Comparison of ENCODE assay signal across 40 mouse cellular contexts in the genomic region with DNA sequence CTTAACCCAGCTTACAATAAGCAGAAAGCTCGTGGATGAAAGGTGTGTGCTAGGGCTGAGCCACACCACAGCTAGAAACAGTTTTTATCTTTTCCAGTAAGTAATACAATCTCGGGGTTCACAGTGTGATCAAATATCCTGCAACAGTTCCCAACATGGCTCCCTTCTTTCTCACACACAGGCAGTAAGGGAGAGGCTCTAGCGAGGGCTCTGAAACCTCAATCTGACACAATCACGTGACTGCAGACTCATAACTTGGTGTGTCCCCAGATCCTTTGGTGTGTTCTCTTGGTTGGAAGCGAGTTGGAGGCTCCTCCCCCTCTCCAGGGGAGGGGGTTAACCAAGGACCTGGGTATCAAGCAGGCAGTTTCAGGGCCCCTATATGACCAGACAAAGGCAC. TPM values are rescaled to one million over a fixed set of nuclear protein-coding genes. Genes with fewer than 3 reads are reported as not detected.
"Had no signal": no experiment of that assay in that cellular context is flagged by ENCODE, and none has a peak within 500 bp of the region (broad histone marks: within the 10 kb centered on the region; RNA-seq: fewer than 3 reads in every experiment).

No protein-coding gene starts in this region.

- H3K4me3 ChIP-seq: limb, embryonic 10.5 days; limb, embryonic 12.5 days; limb, embryonic 13.5 days; limb, embryonic 15.5 days; liver, embryonic 12.5 days; liver, embryonic 13.5 days; liver, embryonic 15.5 days; lung, embryonic 15.5 days; megakaryocyte, embryonic 14.5 days; midbrain, embryonic 10.5 days; midbrain, embryonic 12.5 days; midbrain, embryonic 13.5 days; midbrain, embryonic 15.5 days; myocyte; neural tube, embryonic 12.5 days; neural tube, embryonic 13.5 days had no signal

- ATAC-seq: liver, embryonic 12.5 days; liver, postnatal 0 days; lung, postnatal 0 days; midbrain, embryonic 13.5 days; midbrain, embryonic 15.5 days; midbrain, embryonic 16.5 days had no signal

- H3K9me3 ChIP-seq: limb, embryonic 10.5 days; limb, embryonic 12.5 days; limb, embryonic 13.5 days; limb, embryonic 15.5 days; liver, embryonic 12.5 days; liver, embryonic 13.5 days; liver, embryonic 15.5 days; lung, embryonic 15.5 days; megakaryocyte, embryonic 14.5 days; midbrain, embryonic 10.5 days; midbrain, embryonic 12.5 days; midbrain, embryonic 13.5 days; midbrain, embryonic 15.5 days; neural tube, embryonic 12.5 days; neural tube, embryonic 13.5 days had no signal

- H3K4me2 ChIP-seq: limb, embryonic 12.5 days; limb, embryonic 13.5 days; limb, embryonic 15.5 days; liver, embryonic 11.5 days; liver, embryonic 12.5 days; liver, embryonic 13.5 days; liver, embryonic 15.5 days; lung, embryonic 14.5 days; lung, embryonic 15.5 days; midbrain, embryonic 12.5 days; midbrain, embryonic 13.5 days; midbrain, embryonic 15.5 days; neural tube, embryonic 12.5 days; neural tube, embryonic 13.5 days had no signal

- H3K27me3 ChIP-seq: liver, embryonic 12.5 days; liver, embryonic 13.5 days; liver, embryonic 15.5 days; lung, embryonic 15.5 days; midbrain, embryonic 13.5 days; midbrain, embryonic 15.5 days; neural tube, embryonic 12.5 days; neural tube, embryonic 13.5 days had no signal

- H3K9ac ChIP-seq: limb, embryonic 12.5 days; limb, embryonic 13.5 days; limb, embryonic 15.5 days; liver, embryonic 12.5 days; liver, embryonic 13.5 days; liver, embryonic 14.5 days; liver, embryonic 15.5 days; liver, postnatal 0 days; lung, embryonic 14.5 days; lung, embryonic 15.5 days; midbrain, embryonic 12.5 days; midbrain, embryonic 13.5 days; midbrain, embryonic 15.5 days; neural tube, embryonic 12.5 days; neural tube, embryonic 13.5 days had no signal

- H3K27ac ChIP-seq: limb, embryonic 10.5 days; limb, embryonic 12.5 days; limb, embryonic 13.5 days; limb, embryonic 15.5 days; liver, embryonic 12.5 days; liver, embryonic 13.5 days; liver, embryonic 14.5 days; liver, embryonic 15.5 days; lung, embryonic 15.5 days; macrophage; midbrain, embryonic 10.5 days; midbrain, embryonic 12.5 days; midbrain, embryonic 13.5 days; midbrain, embryonic 15.5 days; neural tube, embryonic 12.5 days; neural tube, embryonic 13.5 days had no signal

- DNase-seq: left cerebral cortex, postnatal 4 days; liver; liver, embryonic 13.5 days; liver, postnatal 0 days; lung, adult 18-20 months; lung, adult 2 months; lung, embryonic 14.5 days; lung, postnatal 14 days; lung, postnatal 36 days; lung, postnatal 4 days had no signal

- H3K36me3 ChIP-seq: limb, embryonic 10.5 days; limb, embryonic 12.5 days; limb, embryonic 13.5 days; limb, embryonic 15.5 days; liver, embryonic 12.5 days; liver, embryonic 13.5 days; liver, embryonic 15.5 days; lung, embryonic 15.5 days; midbrain, embryonic 10.5 days; midbrain, embryonic 12.5 days; midbrain, embryonic 13.5 days; midbrain, embryonic 15.5 days; neural tube, embryonic 12.5 days; neural tube, embryonic 13.5 days had no signal

- H3K4me1 ChIP-seq: limb, embryonic 10.5 days; limb, embryonic 12.5 days; limb, embryonic 13.5 days; limb, embryonic 15.5 days; liver, embryonic 12.5 days; liver, embryonic 13.5 days; liver, embryonic 15.5 days; lung, embryonic 15.5 days; midbrain, embryonic 10.5 days; midbrain, embryonic 12.5 days; midbrain, embryonic 13.5 days; midbrain, embryonic 15.5 days; neural tube, embryonic 12.5 days; neural tube, embryonic 13.5 days had no signal

RNA-seq across cellular contexts. Expression of gene Otog, which starts 35.4 kb away (rescaled TPM):
- total RNA-seq: liver, adult 2 months; megakaryocyte progenitor cell, adult 5-6 weeks; megakaryocyte, adult 5-6 weeks; megakaryocyte-erythroid progenitor cell, adult 5-6 weeks; monocyte, adult 5-6 weeks had no signal
- polyA plus RNA-seq: limb, embryonic 11.5 days; liver, adult 2 months; liver, embryonic 11.5 days; liver, embryonic 12.5 days; liver, embryonic 13.5 days; liver, embryonic 14.5 days; liver, embryonic 15.5 days; liver, embryonic 16.5 days; liver, postnatal 0 days; lung, adult 2 months; lung, embryonic 14.5 days; lung, embryonic 15.5 days; lung, embryonic 16.5 days; lung, postnatal 0 days; macrophage; midbrain, embryonic 10.5 days; midbrain, embryonic 15.5 days; neural tube, embryonic 11.5 days; neural tube, embryonic 13.5 days had no signal

RNA-seq across cellular contexts. Expression of gene Ush1c, which starts 37.9 kb away (rescaled TPM):
- total RNA-seq: left cerebral cortex, postnatal 25 days; liver, adult 2 months; megakaryocyte progenitor cell, adult 5-6 weeks; megakaryocyte-erythroid progenitor cell, adult 5-6 weeks; monocyte, adult 5-6 weeks had no signal
- polyA plus RNA-seq: liver, adult 2 months; liver, embryonic 13.5 days; lung, adult 2 months; macrophage; myocyte had no signal
